Mouse (Mus musculus) C2C12 (cell line): ENCODE measurements around the gene Tubgcp4.

Source experiments
- CEBPB ChIP-seq: IDR thresholded peaks from one replicate; pipeline ENCODE4 v1.6.1; 2011; ENCODE audit warnings: low read depth, mild to moderate bottlenecking, control low read depth, moderate library complexity
- CTCF ChIP-seq: IDR thresholded peaks from one replicate; pipeline ENCODE4 v1.5.1; 2011; ENCODE audit not compliant: control insufficient read depth, insufficient read depth, insufficient read length
- FOSL1 ChIP-seq: IDR thresholded peaks from one replicate; pipeline ENCODE4 v1.8.0; 2011; ENCODE audit warnings: mild to moderate bottlenecking, low read length; ENCODE audit not compliant: poor library complexity, insufficient read depth, severe bottlenecking
- MAX ChIP-seq: IDR thresholded peaks from one replicate; pipeline ENCODE4 v1.6.1; 2011; ENCODE audit warnings: mild to moderate bottlenecking, control low read depth
- MYOD1 ChIP-seq: IDR thresholded peaks from one replicate; pipeline ENCODE4 v1.6.1; 2011; ENCODE audit warnings: low read depth; ENCODE audit not compliant: control insufficient read depth, insufficient read length
- MYOG ChIP-seq: IDR thresholded peaks from one replicate; pipeline ENCODE4 v1.6.1; 2011; ENCODE audit not compliant: control insufficient read depth, insufficient read length; ENCODE audit errors: extremely low read depth
- USF1 ChIP-seq: IDR thresholded peaks from one replicate; pipeline ENCODE4 v1.6.1; 2011; ENCODE audit warnings: low read depth, mild to moderate bottlenecking, control low read depth, moderate library complexity

DNA sequence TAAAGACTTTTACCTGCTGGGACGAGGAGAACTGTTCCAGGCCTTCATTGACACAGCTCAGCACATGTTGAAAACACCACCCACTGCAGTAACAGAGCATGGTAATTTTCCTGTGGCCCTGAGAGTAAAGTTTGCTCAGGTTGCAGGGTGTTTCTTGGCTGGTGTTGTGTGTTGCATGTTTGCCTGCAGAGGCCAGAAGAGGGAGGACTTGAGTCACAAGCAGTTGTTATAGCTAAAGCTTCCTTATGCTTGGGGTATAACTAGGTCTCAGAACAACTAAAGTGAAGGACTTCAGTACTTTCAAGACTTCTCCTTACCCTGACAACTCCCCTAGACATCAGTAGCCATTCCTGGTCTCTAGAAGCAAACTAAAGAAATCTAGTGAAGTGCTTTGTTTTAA lies 18.1 kb downstream of the Tubgcp4 start:
- TF ChIP-seq CEBPB = no peak
- TF ChIP-seq CTCF = no peak
- no peak for TF ChIP-seq MYOG
- no peak for TF ChIP-seq MAX
- no peak for TF ChIP-seq USF1
- no peak for TF ChIP-seq MYOD1
- TF ChIP-seq FOSL1 = no peak
